Mouse (Mus musculus) liver, postnatal 0 days (tissue): ENCODE results near the gene Iqcg. TPM values are rescaled to one million over a fixed set of nuclear protein-coding genes. Genes with fewer than 3 reads are reported as not detected.

Experiments used
- ATAC-seq: fragments of 200-750 bp; cut with Nextera tagmentation; 2 replicates; pipeline ENCODE4 v1.8.0; 2017; ENCODE audit warnings: mild to moderate bottlenecking, moderate library complexity
- DNase-seq: peaks from one replicate; pipeline ENCODE4 v3.0.0-alpha.2; 2016
- H3K27ac ChIP-seq: fragments of 300-500 bp; sonication (generic); 2 replicates; pipeline ENCODE4 v1.5.1; 2014; ENCODE audit warnings: antibody characterized with exemption, moderate library complexity, mild to moderate bottlenecking, low read depth
- H3K27me3 ChIP-seq: fragments of 300-500 bp; sonication (generic); 2 replicates; pipeline ENCODE4 v1.6.1; 2014; ENCODE audit warnings: low read length, control low read depth, mixed read lengths; ENCODE audit not compliant: insufficient read depth
- H3K36me3 ChIP-seq: fragments of 300-500 bp; sonication (generic); replicated peaks from 2 replicates; pipeline ENCODE4 v1.6.1; 2014; ENCODE audit warnings: mild to moderate bottlenecking, control low read depth, low read length, moderate library complexity, mixed read lengths; ENCODE audit not compliant: insufficient read depth
- H3K4me1 ChIP-seq: fragments of 300-500 bp; sonication (generic); 2 replicates; pipeline ENCODE4 v1.6.1; 2014; ENCODE audit warnings: antibody characterized with exemption, mild to moderate bottlenecking, control low read depth; ENCODE audit not compliant: insufficient read depth
- H3K4me2 ChIP-seq: fragments of 300-500 bp; sonication (generic); 2 replicates; pipeline ENCODE4 v1.6.1; 2014; ENCODE audit warnings: low read depth, mild to moderate bottlenecking, low read length, moderate library complexity, mixed read lengths
- H3K4me3 ChIP-seq: fragments of 300-500 bp; sonication (generic); 2 replicates; pipeline ENCODE4 v1.5.1; 2014; ENCODE audit warnings: low read depth, low read length
- H3K9ac ChIP-seq: fragments of 300-500 bp; sonication (generic); replicated peaks from 2 replicates; pipeline ENCODE4 v1.6.1; 2014; ENCODE audit warnings: mild to moderate bottlenecking, moderate library complexity
- H3K9me3 ChIP-seq: fragments of 300-500 bp; sonication (generic); 2 replicates; pipeline ENCODE4 v1.6.1; 2016; ENCODE audit warnings: mild to moderate bottlenecking, control low read depth, low read length, mixed read lengths
- CTCF ChIP-seq: sonication (generic); IDR thresholded peaks from 2 replicates; pipeline ENCODE4 v1.5.1; 2016; ENCODE audit warnings: antibody characterized with exemption, low read depth
- EP300 ChIP-seq: IDR thresholded peaks from 2 replicates; pipeline ENCODE4 v1.6.1; 2016; ENCODE audit warnings: antibody characterized with exemption, low read depth, mild to moderate bottlenecking
- WGBS: fragments of 180-500 bp; shearing (Covaris S2); extraction: QIAGEN DNeasy Blood & Tissue Kit; methylation state at CpG from one replicate; pipeline ENCODE4 v1.1.7; 2014; ENCODE audit not compliant: insufficient replicate concordance; 5-methylcytosine and 5-hydroxymethylcytosine counted together
- microRNA counts: library from miRNA; unstranded; fragments of <30 nt; microRNA quantifications from one replicate; lab custom pipeline; 2015
- microRNA-seq: library from miRNA; unstranded; fragments of <30 nt; microRNA quantifications from one replicate; pipeline ENCODE4, GENCODE M21; 2016
- polyA plus RNA-seq: library from polyadenylated mRNA; unstranded; fragments of >200 nt; fragmentation: Nextera tagmentation; extraction: Ambion mirVana; gene quantifications from 2 replicates; pipeline ENCODE4 v1.2.1, GENCODE M21; 2015

Iqcg gene
- polyA plus RNA-seq, 1 experiment from 2014 or later = 0.95 TPM

- 73% methylated on average over 4 of the region's 4 CpGs for WGBS
- DNase-seq (no peak), ATAC-seq (no peak)
- no peak overlapping the region for H3K4me2 ChIP-seq
- no peaks in the 10 kb centered on the region for H3K9me3 ChIP-seq
- no peak overlapping the region for H3K27ac ChIP-seq
- no peaks in the 10 kb centered on the region for H3K4me1 ChIP-seq
- H3K9ac ChIP-seq = no peak overlapping the region
- H3K27me3 ChIP-seq = no peaks in the 10 kb centered on the region
- H3K36me3 ChIP-seq = peaks cover 37% of the 10 kb centered on the region
- H3K4me3 ChIP-seq = no peak overlapping the region
- TF ChIP-seq CTCF = no peak
- no peak for TF ChIP-seq EP300
Measured at GRCm38 (mm10) chr16:32981405-32981804, 74.6 kb downstream of the Iqcg start.

- no peak for TF ChIP-seq CTCF
- no peak for TF ChIP-seq EP300
- ATAC-seq = no peak
- Histone ChIP-seq H3K27ac (no peak overlapping the region), H3K36me3 (peaks cover 39% of the 10 kb centered on the region), H3K4me3 (no peak overlapping the region), H3K27me3 (no peaks in the 10 kb centered on the region), H3K4me2 (no peak overlapping the region), H3K9ac (no peak overlapping the region), H3K4me1 (no peaks in the 10 kb centered on the region), H3K9me3 (no peaks in the 10 kb centered on the region)
- 82% methylated on average over 1 of the region's 1 CpGs for WGBS
- no peak for DNase-seq
Measured at GRCm38 (mm10) chr16:32980227-32980626, 75.8 kb downstream of the Iqcg start.

GRCm38 (mm10) chr16:32973047-32973446 is 83.0 kb downstream of the Iqcg start:
- Histone ChIP-seq H3K4me3 (no peak overlapping the region), H3K4me2 (no peak overlapping the region), H3K27me3 (no peaks in the 10 kb centered on the region), H3K9ac (no peak overlapping the region), H3K4me1 (peaks cover 2% of the 10 kb centered on the region; the same call in 1 of the 2 replicates), H3K27ac (no peak overlapping the region), H3K36me3 (peaks cover 29% of the 10 kb centered on the region), H3K9me3 (no peaks in the 10 kb centered on the region)
- ATAC-seq (peak; percentile 41; the same call in 1 of the 2 replicates), DNase-seq (no peak)
- 53% methylated on average over 2 of the region's 2 CpGs for WGBS
- TF ChIP-seq CTCF = no peak
- TF ChIP-seq EP300 = no peak

GRCm38 (mm10) chr16:32972535-32972934 is 83.5 kb downstream of the Iqcg start:
- H3K9ac ChIP-seq = no peak overlapping the region
- H3K4me3 ChIP-seq = no peak overlapping the region
- ATAC-seq = peak; percentile 43
- 49% methylated on average over 5 of the region's 5 CpGs for WGBS
- TF ChIP-seq CTCF = no peak
- TF ChIP-seq EP300 = no peak
- H3K4me2 ChIP-seq = no peak overlapping the region
- DNase-seq = peak; percentile 36
- no peaks in the 10 kb centered on the region for H3K9me3 ChIP-seq
- peaks cover 26% of the 10 kb centered on the region for H3K36me3 ChIP-seq
- no peaks in the 10 kb centered on the region for H3K27me3 ChIP-seq
- H3K27ac ChIP-seq = no peak overlapping the region
- H3K4me1 ChIP-seq = peaks cover 2% of the 10 kb centered on the region; the same call in 1 of the 2 replicates

MicroRNA genes within 50 kb of the gene (microRNA counts, 519-probe panel; counts per million panel counts)
- microRNA mmu-miR-1947 (lab: Ali Mortazavi, UCI) = not detected

Small RNA genes lying within 50 kb of the gene (microRNA-seq; reads per million reads assigned to microRNA genes)
- gene Gm22231 (not detected), gene Mir1947 (8.9 reads per million, percentile 16 among the genes with 10 or more reads in this experiment)

Other genes with a start within 250 kb of the Iqcg start
- gene Smbd1, start 245.7 kb downstream of the Iqcg start, polyA plus RNA-seq = 0.33 TPM in 1 of 2 replicates, not detected in the other
- 36.6 and 40.6 TPM in 2 replicates for gene Fyttd1, start 178.7 kb downstream of the Iqcg start, polyA plus RNA-seq
- gene Rubcn, start 178.5 kb downstream of the Iqcg start, polyA plus RNA-seq = 4.0 and 4.3 TPM in 2 replicates
- 2.6 and 4.3 TPM in 2 replicates for gene Lrch3, start 142.1 kb downstream of the Iqcg start, polyA plus RNA-seq
- 574 and 584 TPM in 2 replicates for gene Rpl35a, start 235 bp upstream of the Iqcg start, polyA plus RNA-seq
- 0.44 and 1.2 TPM in 2 replicates for gene Lmln, start 6.3 kb upstream of the Iqcg start, polyA plus RNA-seq
- 6.2 and 6.3 TPM in 2 replicates for gene Osbpl11, start 128.9 kb upstream of the Iqcg start, polyA plus RNA-seq
- 27.5 and 27.8 TPM in 2 replicates for gene Snx4, start 195.2 kb upstream of the Iqcg start, polyA plus RNA-seq